ENCODE assay signal across 10 mouse cellular contexts in the genomic region with DNA sequence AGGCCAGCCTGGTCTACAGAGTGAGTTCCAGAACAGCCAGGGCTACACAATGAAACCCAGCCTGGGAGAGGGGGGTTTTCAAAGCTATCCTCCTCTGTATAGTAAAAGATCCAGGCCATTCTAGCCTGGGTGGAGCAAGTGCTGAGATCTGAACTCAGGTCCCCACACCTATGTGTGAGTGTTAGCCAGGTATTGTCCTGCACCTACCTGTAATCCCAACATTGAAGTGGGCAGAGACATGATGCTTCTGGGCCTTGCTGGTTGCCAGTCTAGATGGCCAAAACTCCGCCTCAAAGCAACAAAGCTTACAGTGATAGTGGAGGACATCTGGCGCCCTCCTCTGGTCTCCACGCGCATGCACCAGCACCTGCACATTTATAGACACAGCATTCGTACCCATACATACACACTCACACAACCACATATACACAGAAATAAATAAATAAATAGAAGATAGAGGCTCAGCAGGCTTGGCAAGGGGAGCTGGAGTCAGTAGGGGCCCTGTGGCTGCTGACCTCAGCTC. TPM values are rescaled to one million over a fixed set of nuclear protein-coding genes. Genes with fewer than 3 reads are reported as not detected.
DNase-seq lines count a peak whose midpoint lies in the region; TF ChIP-seq lines count a peak whose summit lies in the region.
"Had no signal": no experiment of that assay in that cellular context is flagged by ENCODE, and none has a peak within 500 bp of the region (broad histone marks: within the 10 kb centered on the region; RNA-seq: fewer than 3 reads in every experiment).

No protein-coding gene starts in this region.

- no peak overlapping the region for H3K27ac ChIP-seq in gastrocnemius, adult 2 months
- H3K27ac ChIP-seq in spleen, adult 2 months (ENCODE audit: insufficient read depth, low read length): no peak overlapping the region

- H3K4me1 ChIP-seq in spleen, adult 2 months (ENCODE audit: control insufficient read depth, insufficient read depth, insufficient read length): no peaks in the 10 kb centered on the region

- H3K36me3 ChIP-seq in spleen, adult 2 months (ENCODE audit: control insufficient read depth, insufficient read depth, low read length): no peaks in the 10 kb centered on the region

- H3K4me3 ChIP-seq in gastrocnemius, adult 2 months: no peak overlapping the region
- no peak overlapping the region for H3K4me3 ChIP-seq in spleen, adult 2 months (ENCODE audit: extremely low read depth, insufficient read depth, insufficient read length)

- TF ChIP-seq POLR2A in spleen, adult 2 months (IDR thresholded peaks at IDR 0.05; ENCODE audit: low read depth, low read length): no peak

- H3K27me3 ChIP-seq in spleen, adult 2 months (ENCODE audit: control insufficient read depth, insufficient read depth, low read length): no peaks in the 10 kb centered on the region

- DNase-seq in gastrocnemius, adult 2 months: peak; percentile 69
- DNase-seq in gastrocnemius, postnatal 36 days: no peak
- no peak for DNase-seq in spleen, adult 2 months (ENCODE audit: low read depth in 1 of 2, low spot score in 2 of 2)
- no peak for DNase-seq in spleen, postnatal 4 days (ENCODE audit: low spot score in 2 of 2)
- DNase-seq in cerebellum, postnatal 25 days: peak; percentile 45 to 66
- peak; percentile 31 for DNase-seq in layer of hippocampus, adult 9-11 months
- peak; percentile 6 for DNase-seq in naive thymus-derived CD4-positive, alpha-beta T cell, adult 2 months (ENCODE audit: low read depth)
- DNase-seq in yolk sac, embryonic 10.5 days (ENCODE audit: low spot score): no peak

- intact Hi-C loops in gastrocnemius, adult 2 months (cut with DNase I): no loop called here
- intact Hi-C loops in gastrocnemius, postnatal 36 days (cut with DNase I): no loop called here

- peak; percentile 76 for TF ChIP-seq CTCF in gastrocnemius, adult 2 months (IDR thresholded peaks at IDR 0.05)
- peak; percentile 44; the same call in 1 of the 2 replicates for TF ChIP-seq CTCF in spleen, adult 2 months (IDR thresholded peaks at IDR 0.05; ENCODE audit: extremely low read depth, insufficient read depth, insufficient read length, insufficient replicate concordance)

- 82% methylated on average over 5 of the region's 5 CpGs for WGBS in spleen, adult 2 months

RNA-seq across cellular contexts. Expression of gene Ldlrad2, which starts 28.3 kb away (rescaled TPM):
- not detected for total RNA-seq in gastrocnemius, adult 2 months (2021)
- total RNA-seq in gastrocnemius, postnatal 36 days (2021): not detected
- not detected in 2 replicates for polyA plus RNA-seq in spleen, adult 2 months (2012; rRNA removed)
- total RNA-seq: neutrophil, adult 5-6 weeks had no signal
- polyA plus RNA-seq: large intestine, adult 2 months had no signal

RNA-seq across cellular contexts. Expression of gene Usp48, which starts 47.5 kb away (rescaled TPM):
- total RNA-seq in gastrocnemius, adult 2 months (2021): 10 to 100 TPM; 28.1 to 36.1 TPM
- 10 to 100 TPM; 23.3 to 25.9 TPM for total RNA-seq in gastrocnemius, postnatal 36 days (2021)
- polyA plus RNA-seq in spleen, adult 2 months (2012; rRNA removed): 64.1 and 68.3 TPM in 2 replicates

Comparison
In these comparisons a context has a peak if more than half of its experiments do, and no peak if none do; other contexts are left out.
1. DNase-seq: peak in gastrocnemius, adult 2 months (single experiment), cerebellum, postnatal 25 days (2 of 2), layer of hippocampus, adult 9-11 months (single experiment) and naive thymus-derived CD4-positive, alpha-beta T cell, adult 2 months (single experiment); none in gastrocnemius, postnatal 36 days (0 of 2), spleen, adult 2 months (0 of 2), spleen, postnatal 4 days (0 of 2) and yolk sac, embryonic 10.5 days (single experiment).